Mouse (Mus musculus): ENCODE data around the gene Csrp3. TPM values are rescaled to one million over a fixed set of nuclear protein-coding genes. Genes with fewer than 3 reads are reported as not detected.

Gene Csrp3
- polyA plus RNA-seq, 1 experiment: 20.4 TPM

GRCm38 (mm10) chr7:48891029-48891428, 43.2 kb upstream of the Csrp3 start:
- Histone ChIP-seq H3K27me3 (ENCODE audit: control insufficient read depth, insufficient read depth, low read length) (no peaks in the 10 kb centered on the region), H3K4me3 (ENCODE audit: control insufficient read depth, insufficient read depth, low read length) (no peak overlapping the region), H3K36me3 (ENCODE audit: control insufficient read depth, insufficient read depth, low read length) (no peaks in the 10 kb centered on the region), H3K4me1 (replicated peaks; ENCODE audit: control insufficient read depth, insufficient read depth, low read length) (peaks cover 12% of the 10 kb centered on the region), H3K27ac (ENCODE audit: control insufficient read depth, insufficient read depth, low read length) (no peak overlapping the region)
- TF ChIP-seq CTCF (IDR thresholded peaks at IDR 0.05; ENCODE audit: borderline replicate concordance, control insufficient read depth, extremely low read depth, insufficient read depth, low read length, poor library complexity) (no peak), POLR2A (IDR thresholded peaks at IDR 0.05; ENCODE audit: control insufficient read depth, extremely low read depth, insufficient read depth, low read length, poor library complexity) (no peak)
- DNase-seq: no peak
- 95% methylated on average over 5 of the region's 5 CpGs for WGBS

- 90% methylated on average over 2 of the region's 2 CpGs for WGBS
- no peak overlapping the region for H3K4me3 ChIP-seq (ENCODE audit: control insufficient read depth, insufficient read depth, low read length)
- no peaks in the 10 kb centered on the region for H3K36me3 ChIP-seq (ENCODE audit: control insufficient read depth, insufficient read depth, low read length)
- peaks cover 12% of the 10 kb centered on the region for H3K4me1 ChIP-seq (replicated peaks; ENCODE audit: control insufficient read depth, insufficient read depth, low read length)
- H3K27ac ChIP-seq (ENCODE audit: control insufficient read depth, insufficient read depth, low read length): peak overlapping the region; percentile 21; the same call in 1 of the 2 replicates
- TF ChIP-seq POLR2A (IDR thresholded peaks at IDR 0.05; ENCODE audit: control insufficient read depth, extremely low read depth, insufficient read depth, low read length, poor library complexity) (no peak), CTCF (IDR thresholded peaks at IDR 0.05; ENCODE audit: borderline replicate concordance, control insufficient read depth, extremely low read depth, insufficient read depth, low read length, poor library complexity) (no peak)
- H3K27me3 ChIP-seq (ENCODE audit: control insufficient read depth, insufficient read depth, low read length): no peaks in the 10 kb centered on the region
- DNase-seq: no peak
These were observed 40.9 kb upstream of the Csrp3 start for GRCm38 (mm10) chr7:48888751-48889150.

GRCm38 (mm10) chr7:48887973-48888372, 40.1 kb upstream of the Csrp3 start:
- 43% methylated on average over 8 of the region's 8 CpGs for WGBS
- H3K36me3 ChIP-seq (ENCODE audit: control insufficient read depth, insufficient read depth, low read length): no peaks in the 10 kb centered on the region
- no peaks in the 10 kb centered on the region for H3K27me3 ChIP-seq (ENCODE audit: control insufficient read depth, insufficient read depth, low read length)
- DNase-seq: no peak
- no peak overlapping the region for H3K4me3 ChIP-seq (ENCODE audit: control insufficient read depth, insufficient read depth, low read length)
- no peak for TF ChIP-seq POLR2A (IDR thresholded peaks at IDR 0.05; ENCODE audit: control insufficient read depth, extremely low read depth, insufficient read depth, low read length, poor library complexity)
- TF ChIP-seq CTCF (IDR thresholded peaks at IDR 0.05; ENCODE audit: borderline replicate concordance, control insufficient read depth, extremely low read depth, insufficient read depth, low read length, poor library complexity): no peak
- peaks cover 12% of the 10 kb centered on the region for H3K4me1 ChIP-seq (replicated peaks; ENCODE audit: control insufficient read depth, insufficient read depth, low read length)
- H3K27ac ChIP-seq (ENCODE audit: control insufficient read depth, insufficient read depth, low read length): no peak overlapping the region

- DNase-seq: no peak
- WGBS: 89% methylated on average over 5 of the region's 5 CpGs
- Histone ChIP-seq H3K36me3 (ENCODE audit: control insufficient read depth, insufficient read depth, low read length) (no peaks in the 10 kb centered on the region), H3K27ac (ENCODE audit: control insufficient read depth, insufficient read depth, low read length) (no peak overlapping the region), H3K27me3 (ENCODE audit: control insufficient read depth, insufficient read depth, low read length) (no peaks in the 10 kb centered on the region), H3K4me3 (ENCODE audit: control insufficient read depth, insufficient read depth, low read length) (no peak overlapping the region), H3K4me1 (replicated peaks; ENCODE audit: control insufficient read depth, insufficient read depth, low read length) (peaks cover 29% of the 10 kb centered on the region)
- TF ChIP-seq POLR2A (IDR thresholded peaks at IDR 0.05; ENCODE audit: control insufficient read depth, extremely low read depth, insufficient read depth, low read length, poor library complexity) (no peak), CTCF (IDR thresholded peaks at IDR 0.05; ENCODE audit: borderline replicate concordance, control insufficient read depth, extremely low read depth, insufficient read depth, low read length, poor library complexity) (no peak)
These were observed 36.4 kb upstream of the Csrp3 start for GRCm38 (mm10) chr7:48884266-48884611.

- Histone ChIP-seq H3K27me3 (ENCODE audit: control insufficient read depth, insufficient read depth, low read length) (no peaks in the 10 kb centered on the region), H3K4me3 (ENCODE audit: control insufficient read depth, insufficient read depth, low read length) (no peak overlapping the region), H3K27ac (ENCODE audit: control insufficient read depth, insufficient read depth, low read length) (no peak overlapping the region), H3K4me1 (replicated peaks; ENCODE audit: control insufficient read depth, insufficient read depth, low read length) (peaks cover 28% of the 10 kb centered on the region), H3K36me3 (ENCODE audit: control insufficient read depth, insufficient read depth, low read length) (no peaks in the 10 kb centered on the region)
- DNase-seq: no peak
- WGBS: 93% methylated on average over 4 of the region's 4 CpGs
- TF ChIP-seq CTCF (IDR thresholded peaks at IDR 0.05; ENCODE audit: borderline replicate concordance, control insufficient read depth, extremely low read depth, insufficient read depth, low read length, poor library complexity) (no peak), POLR2A (IDR thresholded peaks at IDR 0.05; ENCODE audit: control insufficient read depth, extremely low read depth, insufficient read depth, low read length, poor library complexity) (no peak)
These were observed 35.9 kb upstream of the Csrp3 start for GRCm38 (mm10) chr7:48883525-48884265.

GRCm38 (mm10) chr7:48881971-48882609, 34.3 kb upstream of the Csrp3 start:
- no peak overlapping the region for H3K27ac ChIP-seq (ENCODE audit: control insufficient read depth, insufficient read depth, low read length)
- DNase-seq: no peak
- H3K4me3 ChIP-seq (ENCODE audit: control insufficient read depth, insufficient read depth, low read length): peak overlapping the region; percentile 60
- TF ChIP-seq POLR2A (IDR thresholded peaks at IDR 0.05; ENCODE audit: control insufficient read depth, extremely low read depth, insufficient read depth, low read length, poor library complexity) (no peak), CTCF (IDR thresholded peaks at IDR 0.05; ENCODE audit: borderline replicate concordance, control insufficient read depth, extremely low read depth, insufficient read depth, low read length, poor library complexity) (no peak)
- under 1% methylated on average over 28 of the region's 28 CpGs for WGBS
- H3K4me1 ChIP-seq (replicated peaks; ENCODE audit: control insufficient read depth, insufficient read depth, low read length): peaks cover 20% of the 10 kb centered on the region
- peaks cover 10% of the 10 kb centered on the region for H3K36me3 ChIP-seq (ENCODE audit: control insufficient read depth, insufficient read depth, low read length)
- no peaks in the 10 kb centered on the region for H3K27me3 ChIP-seq (ENCODE audit: control insufficient read depth, insufficient read depth, low read length)
